Mouse (Mus musculus) testis, postnatal 14 days (tissue): ENCODE data around the gene Cntnap1.
"Not testable (repeated sequence)": the region's sequence is repeated elsewhere in the genome, so short reads cannot be mapped to it uniquely, and the experiment has no call there.

Experiments used
- DNase-seq: peaks from one replicate; pipeline ENCODE4 v3.0.0; 2021; ENCODE audit warnings: low spot score

The Cntnap1 gene

DNA sequence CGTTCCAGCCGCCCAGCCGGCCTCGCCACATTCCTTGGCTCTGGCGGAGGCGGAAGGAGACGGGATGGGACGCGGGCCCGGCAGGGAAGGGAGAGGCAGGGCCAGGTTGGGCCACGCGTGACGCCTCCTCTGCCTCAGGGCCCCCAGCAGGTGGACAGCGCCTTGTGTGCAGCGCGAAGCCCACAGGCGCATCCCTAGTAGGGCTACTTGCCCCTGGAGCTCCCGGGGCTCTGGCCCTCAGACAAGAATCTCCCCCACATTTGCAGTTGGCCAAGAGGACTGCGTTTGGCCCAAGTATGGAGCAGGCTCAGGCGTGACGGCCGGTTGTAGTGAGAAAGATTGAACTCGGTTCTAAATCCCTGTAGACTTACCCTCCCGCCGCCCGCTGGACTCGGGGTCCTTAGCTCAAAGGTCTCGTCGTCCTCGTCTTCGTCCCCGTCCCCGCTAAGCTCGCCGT, at the start of gene Cntnap1:
TSS of gene Cntnap1 (plus strand) at position 170 of the 457 bp plus-strand sequence.
- DNase-seq: peak; percentile 54

- no peak for DNase-seq
Measured at GRCm38 (mm10) chr11:101120545-101121188, 49.7 kb upstream of the Cntnap1 start.

DNA sequence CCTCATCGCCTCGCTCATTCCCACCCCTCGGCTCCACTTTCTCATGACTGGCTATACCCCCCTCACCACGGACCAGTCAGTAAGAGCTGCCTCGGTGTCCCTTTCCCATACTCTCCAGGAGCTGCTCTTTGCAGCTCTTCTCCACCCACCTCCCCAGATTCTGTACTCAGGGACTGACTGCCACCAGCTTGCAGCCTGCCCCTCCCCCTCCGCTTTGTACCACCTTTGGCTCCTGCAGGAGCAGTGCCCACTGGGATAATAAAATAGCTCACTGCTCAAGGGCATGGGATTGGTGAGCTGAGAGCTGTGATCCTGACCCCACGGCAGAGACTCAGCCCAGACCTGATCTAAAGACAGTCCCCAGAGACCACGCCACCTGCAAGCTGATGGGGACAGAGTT, 45.8 kb upstream of the Cntnap1 start:
- DNase-seq: not testable (repeated sequence)

- DNase-seq: not testable (repeated sequence)
Measured at GRCm38 (mm10) chr11:101125008-101125407, 45.3 kb upstream of the Cntnap1 start.

- DNase-seq: no peak
Measured at GRCm38 (mm10) chr11:101127075-101127474, 43.2 kb upstream of the Cntnap1 start.

DNA sequence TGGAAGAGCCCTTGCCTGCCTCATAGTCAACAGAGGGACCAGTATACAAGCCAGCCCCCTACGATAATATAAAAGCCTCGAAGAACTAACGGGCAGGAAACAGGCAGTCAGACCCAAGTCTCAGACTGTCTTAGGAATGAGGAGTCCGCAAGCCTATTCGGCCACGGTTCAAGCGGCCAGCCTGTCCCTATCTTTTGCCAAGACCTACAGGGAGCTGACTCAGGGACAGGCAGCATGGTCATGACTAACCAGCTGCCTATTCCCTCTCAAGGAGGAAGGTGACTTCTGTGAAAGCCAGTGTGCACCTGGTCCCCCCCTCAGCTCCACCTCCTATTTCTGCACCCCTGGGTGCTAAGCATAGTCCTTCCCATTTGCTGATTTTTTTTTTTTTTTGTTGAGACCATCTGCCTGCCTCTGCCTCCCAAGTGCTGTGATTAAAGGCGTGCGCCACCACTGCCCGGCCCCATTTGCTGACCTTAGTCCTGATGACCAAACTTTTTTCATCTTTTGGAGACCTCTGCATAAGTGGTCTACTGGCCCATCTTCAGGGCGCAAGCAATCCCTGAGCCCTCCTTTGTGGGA, 41.2 kb upstream of the Cntnap1 start:
- no peak for DNase-seq

GRCm38 (mm10) chr11:101130056-101130756, 40.1 kb upstream of the Cntnap1 start:
- DNase-seq: no peak

GRCm38 (mm10) chr11:101131187-101131586, 39.1 kb upstream of the Cntnap1 start:
- DNase-seq: no peak

- DNase-seq: peak; percentile 66
Measured at GRCm38 (mm10) chr11:101131701-101132100, 38.6 kb upstream of the Cntnap1 start.

DNA sequence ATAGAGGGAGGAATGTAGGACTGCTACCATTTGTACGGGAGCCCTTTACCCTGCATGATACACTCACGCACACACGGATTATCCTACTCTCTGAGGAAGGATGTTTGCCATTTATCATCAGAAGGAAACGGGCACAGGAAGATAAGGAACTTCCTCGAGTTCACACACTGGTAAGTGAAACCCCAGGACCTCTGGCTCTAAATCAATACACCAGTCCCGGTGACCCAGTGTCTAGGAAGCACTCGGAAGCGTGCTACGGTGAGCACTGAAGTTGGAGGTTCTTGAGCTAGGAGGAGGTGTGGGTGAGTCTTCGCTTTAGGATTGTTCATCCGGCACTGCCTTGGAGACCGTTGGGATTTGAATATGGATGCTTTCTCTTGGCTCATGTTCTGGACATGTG, 37.3 kb upstream of the Cntnap1 start:
- DNase-seq: no peak

GRCm38 (mm10) chr11:101134217-101134865, 36.0 kb upstream of the Cntnap1 start:
- DNase-seq: no peak

DNA sequence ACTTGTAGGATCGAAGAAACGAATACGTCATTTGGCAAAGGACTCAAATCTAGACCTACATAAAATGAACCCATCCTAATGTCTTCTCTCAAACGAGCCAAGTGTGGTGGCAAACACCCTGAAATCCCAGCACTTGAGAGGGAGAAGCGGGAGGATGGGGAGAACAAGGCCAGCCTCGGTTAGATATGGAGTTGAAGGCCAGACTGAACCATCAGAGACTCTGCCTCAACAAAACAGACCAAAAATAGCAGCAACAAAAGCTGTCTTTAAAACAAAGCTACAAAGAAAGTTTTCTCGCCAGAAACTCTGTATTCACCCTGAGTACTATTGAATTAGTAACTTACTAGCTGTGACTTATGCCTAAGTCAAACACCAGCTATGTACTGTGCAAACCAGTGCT, 33.3 kb upstream of the Cntnap1 start:
- DNase-seq: no peak

DNA sequence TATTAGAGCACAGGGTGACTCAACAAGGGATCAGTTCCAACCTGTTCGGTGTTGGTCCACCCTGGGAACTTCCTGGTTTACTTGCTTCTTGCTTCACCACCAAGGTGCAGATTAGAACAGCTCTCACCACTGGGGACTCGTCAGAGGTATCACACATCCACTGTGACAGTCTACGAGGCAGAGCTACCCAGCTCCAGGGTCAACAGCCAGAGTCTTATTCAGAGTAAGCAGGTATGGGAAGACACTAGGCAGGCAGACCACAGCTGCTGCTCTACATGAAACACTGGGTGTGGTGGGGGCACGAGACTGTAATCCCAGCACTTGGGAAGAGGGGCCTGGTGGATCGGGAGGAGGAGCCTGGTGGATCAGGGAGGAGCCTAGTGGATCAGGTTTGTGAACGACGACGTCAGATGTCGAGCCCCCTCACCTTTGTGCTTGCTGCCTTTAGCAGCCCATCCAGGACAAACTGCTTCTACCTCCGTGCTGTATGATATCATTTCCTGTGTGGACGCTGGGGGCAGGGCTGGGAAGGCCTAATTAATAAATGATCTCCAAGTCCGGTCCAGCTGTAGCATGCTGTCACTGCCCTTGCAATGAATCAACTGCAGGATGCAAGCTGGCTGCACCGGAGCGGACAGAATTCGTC, 31.7 kb upstream of the Cntnap1 start:
- no peak for DNase-seq

- DNase-seq: no peak
Measured at GRCm38 (mm10) chr11:101140164-101140819, 30.0 kb upstream of the Cntnap1 start.

GRCm38 (mm10) chr11:101141088-101141487, 29.2 kb upstream of the Cntnap1 start:
- no peak for DNase-seq

- DNase-seq: no peak
Measured at GRCm38 (mm10) chr11:101142215-101142967, 27.9 kb upstream of the Cntnap1 start.

DNA sequence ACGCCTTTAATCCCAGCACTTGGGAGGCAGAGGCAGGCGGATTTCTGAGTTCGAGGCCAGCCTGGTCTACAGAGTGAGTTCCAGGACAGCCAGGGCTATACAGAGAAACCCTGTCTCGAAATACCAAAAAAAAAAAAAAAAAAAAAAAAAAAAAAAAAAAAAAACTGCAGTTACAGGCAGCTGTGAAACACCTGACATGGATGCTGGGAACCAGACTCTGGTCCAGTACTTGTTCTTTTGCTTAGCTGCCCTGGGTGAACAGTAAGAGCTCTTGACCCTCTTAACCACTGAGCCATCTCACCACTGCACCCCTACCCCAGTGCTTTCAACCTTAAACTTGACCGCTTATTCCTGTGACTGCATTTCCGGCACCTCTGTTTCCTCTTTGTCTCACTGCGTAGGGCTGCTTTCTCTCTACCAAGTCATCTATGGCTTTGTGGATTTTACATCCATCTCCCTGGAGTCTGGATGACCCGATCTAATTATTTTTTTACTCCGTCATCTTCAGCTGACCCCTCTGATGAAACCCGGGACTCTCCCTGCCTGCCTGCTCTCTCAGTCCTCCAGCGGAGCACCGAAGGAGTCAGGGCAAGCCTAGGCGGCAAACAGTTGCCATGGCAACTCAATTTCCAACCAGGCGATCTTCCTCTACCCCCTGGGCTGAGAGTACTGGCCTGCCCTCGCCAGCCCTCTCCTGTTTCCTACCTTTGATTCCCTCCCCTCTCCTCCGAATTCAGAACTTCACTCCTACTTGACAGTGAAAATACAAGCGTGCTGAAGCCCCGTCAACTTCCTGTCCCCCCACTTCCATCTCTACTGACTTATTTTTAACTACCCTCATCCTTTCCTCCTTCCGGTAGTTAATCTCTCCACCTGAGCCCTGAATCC, 26.7 kb upstream of the Cntnap1 start:
- peak; percentile 61 for DNase-seq

DNA sequence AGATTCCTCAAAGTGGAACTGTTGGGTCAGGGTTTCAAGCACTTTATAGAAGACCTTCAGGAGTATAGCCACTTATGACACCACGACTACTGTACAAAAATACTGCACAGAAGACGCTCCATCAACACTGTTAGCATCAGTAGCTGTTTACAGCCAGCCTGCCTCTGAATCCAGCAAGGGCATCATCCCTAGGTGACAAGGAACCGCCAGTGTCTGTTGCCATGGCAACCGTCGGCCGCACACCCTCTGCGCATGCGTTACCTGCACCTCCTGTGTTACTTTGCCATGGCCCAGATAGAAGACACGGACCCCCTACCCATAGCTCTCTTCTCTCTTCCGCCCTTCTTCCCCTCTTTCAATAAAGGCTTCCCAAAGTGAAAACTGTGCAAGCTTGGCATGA, 23.9 kb upstream of the Cntnap1 start:
- DNase-seq: no peak

GRCm38 (mm10) chr11:101148751-101149150, 21.6 kb upstream of the Cntnap1 start:
- DNase-seq: no peak
